ENCODE assay signal across 8 mouse cellular contexts in genomic region chr6:84270518-84271165, GRCm38 (mm10).
DNase-seq lines count a peak whose midpoint lies in the region; ATAC-seq and TF ChIP-seq lines count a peak whose summit lies in the region.

No protein-coding gene starts in this region.

- no peaks in the 10 kb centered on the region for H3K4me1 ChIP-seq in hindbrain, postnatal 0 days (ENCODE audit: insufficient read depth, low read length)
- H3K4me1 ChIP-seq in hindbrain, embryonic 16.5 days (ENCODE audit: control insufficient read depth, insufficient read depth, low read depth, low read length), result peaks cover 9% of the 10 kb centered on the region
- H3K4me1 ChIP-seq in hindbrain, embryonic 11.5 days (replicated peaks; ENCODE audit: control insufficient read depth, insufficient read depth, low read length), result no peaks in the 10 kb centered on the region

- H3K9ac ChIP-seq in hindbrain, postnatal 0 days (replicated peaks; ENCODE audit: low read length), result no peak overlapping the region
- H3K9ac ChIP-seq in hindbrain, embryonic 16.5 days (ENCODE audit: low read depth, low read length), result no peak overlapping the region
- no peak overlapping the region for H3K9ac ChIP-seq in hindbrain, embryonic 11.5 days (ENCODE audit: low read depth, low read length)

- no peak overlapping the region for H3K27ac ChIP-seq in hindbrain, postnatal 0 days
- H3K27ac ChIP-seq in hindbrain, embryonic 16.5 days (ENCODE audit: low read depth, low read length), result no peak overlapping the region
- H3K27ac ChIP-seq in hindbrain, embryonic 11.5 days (ENCODE audit: low read depth, low read length), result no peak overlapping the region

- intact Hi-C loops in gastrocnemius, postnatal 14 days (cut with DNase I; ENCODE audit: low total_unique reads), result no loop called here

- no peak overlapping the region for H3K4me3 ChIP-seq in hindbrain, postnatal 0 days (ENCODE audit: low read length)
- no peak overlapping the region for H3K4me3 ChIP-seq in hindbrain, embryonic 16.5 days (ENCODE audit: low read length)
- no peak overlapping the region for H3K4me3 ChIP-seq in hindbrain, embryonic 11.5 days (ENCODE audit: low read depth, low read length)

- ATAC-seq in hindbrain, postnatal 0 days, result peak; percentile 40; the same call in 1 of the 2 replicates
- ATAC-seq in hindbrain, embryonic 16.5 days, result no peak
- ATAC-seq in hindbrain, embryonic 11.5 days (ENCODE audit: low FRiP score), result no peak

- WGBS in hindbrain, postnatal 0 days, result 52% methylated on average over 12 of the region's 12 CpGs
- 63% methylated on average over 12 of the region's 12 CpGs for WGBS in hindbrain, embryonic 16.5 days
- 67% methylated on average over 12 of the region's 12 CpGs for WGBS in hindbrain, embryonic 11.5 days

- no peaks in the 10 kb centered on the region for H3K27me3 ChIP-seq in hindbrain, postnatal 0 days (ENCODE audit: insufficient read depth, low read length)
- H3K27me3 ChIP-seq in hindbrain, embryonic 16.5 days (replicated peaks; ENCODE audit: control insufficient read depth, insufficient read depth, low read length), result no peaks in the 10 kb centered on the region
- H3K27me3 ChIP-seq in hindbrain, embryonic 11.5 days (ENCODE audit: control insufficient read depth, insufficient read depth, low read length), result no peaks in the 10 kb centered on the region

- no peaks in the 10 kb centered on the region for H3K36me3 ChIP-seq in hindbrain, postnatal 0 days (ENCODE audit: insufficient read depth, low read length)
- H3K36me3 ChIP-seq in hindbrain, embryonic 16.5 days (ENCODE audit: control insufficient read depth, insufficient read depth, low read length), result no peaks in the 10 kb centered on the region
- no peaks in the 10 kb centered on the region for H3K36me3 ChIP-seq in hindbrain, embryonic 11.5 days (ENCODE audit: control insufficient read depth, insufficient read depth, low read length)

- no peaks in the 10 kb centered on the region for H3K9me3 ChIP-seq in hindbrain, postnatal 0 days (ENCODE audit: low read length)
- no peaks in the 10 kb centered on the region for H3K9me3 ChIP-seq in hindbrain, embryonic 16.5 days (ENCODE audit: control insufficient read depth, low read length)
- H3K9me3 ChIP-seq in hindbrain, embryonic 11.5 days (ENCODE audit: control insufficient read depth, low read length), result no peaks in the 10 kb centered on the region

- DNase-seq in hindbrain, postnatal 0 days (ENCODE audit: low spot score), result peak; percentile 15
- peak; percentile 58 for DNase-seq in gastrocnemius, postnatal 14 days
- DNase-seq in kidney, adult 8-10 months, result peak; percentile 29 to 37
- peak; percentile 25 for DNase-seq in ovary, postnatal 14 days (ENCODE audit: low spot score)
- DNase-seq in cerebellum, adult 18-20 months, result no peak
- no peak for DNase-seq in thymus, postnatal 10 days (ENCODE audit: low spot score in 2 of 2)
- DNase-seq in hindbrain, embryonic 11.5 days (ENCODE audit: low spot score), result no peak

- TF ChIP-seq CTCF in hindbrain, postnatal 0 days (IDR thresholded peaks at IDR 0.05; ENCODE audit: low read depth), result no peak

- no peak overlapping the region for H3K4me2 ChIP-seq in hindbrain, postnatal 0 days (ENCODE audit: low read depth, low read length)
- H3K4me2 ChIP-seq in hindbrain, embryonic 16.5 days (ENCODE audit: low read length), result no peak overlapping the region
- H3K4me2 ChIP-seq in hindbrain, embryonic 11.5 days (replicated peaks; ENCODE audit: low read depth, low read length), result no peak overlapping the region

Comparison
In these comparisons a context has a peak if more than half of its experiments do, and no peak if none do; other contexts are left out.
1. DNase-seq: peak in hindbrain, postnatal 0 days (single experiment), gastrocnemius, postnatal 14 days (single experiment), kidney, adult 8-10 months (2 of 2) and ovary, postnatal 14 days (single experiment); none in cerebellum, adult 18-20 months (0 of 2), thymus, postnatal 10 days (0 of 2) and hindbrain, embryonic 11.5 days (single experiment).